Mouse (Mus musculus): ENCODE data around the gene Kif1b. TPM values are rescaled to one million over a fixed set of nuclear protein-coding genes. Genes with fewer than 3 reads are reported as not detected.

Gene Kif1b
- polyA plus RNA-seq, 1 experiment from 2014 or later: 35.6 TPM

GRCm38 (mm10) chr4:149201110-149201509 is 106.4 kb downstream of the Kif1b start:
- Histone ChIP-seq H3K4me2 (replicated peaks; ENCODE audit: low read depth, low read length) (no peak overlapping the region), H3K36me3 (ENCODE audit: insufficient read depth, low read length) (peaks cover 39% of the 10 kb centered on the region; the same call in 1 of the 2 replicates), H3K27ac (ENCODE audit: low read length) (no peak overlapping the region), H3K27me3 (replicated peaks; ENCODE audit: insufficient read depth, low read length) (no peaks in the 10 kb centered on the region), H3K4me1 (ENCODE audit: insufficient read depth, low read depth, low read length) (no peaks in the 10 kb centered on the region), H3K4me3 (ENCODE audit: low read depth, low read length) (no peak overlapping the region), H3K9ac (replicated peaks; ENCODE audit: low read depth) (no peak overlapping the region), H3K9me3 (ENCODE audit: low read length) (no peaks in the 10 kb centered on the region)
- no peak for TF ChIP-seq EP300 (IDR thresholded peaks at IDR 0.05)
- TF ChIP-seq CTCF (IDR thresholded peaks at IDR 0.05): no peak
- ATAC-seq (no peak), DNase-seq (ENCODE audit: low spot score) (no peak)
- 95% methylated on average over 4 of the region's 4 CpGs for WGBS

DNA sequence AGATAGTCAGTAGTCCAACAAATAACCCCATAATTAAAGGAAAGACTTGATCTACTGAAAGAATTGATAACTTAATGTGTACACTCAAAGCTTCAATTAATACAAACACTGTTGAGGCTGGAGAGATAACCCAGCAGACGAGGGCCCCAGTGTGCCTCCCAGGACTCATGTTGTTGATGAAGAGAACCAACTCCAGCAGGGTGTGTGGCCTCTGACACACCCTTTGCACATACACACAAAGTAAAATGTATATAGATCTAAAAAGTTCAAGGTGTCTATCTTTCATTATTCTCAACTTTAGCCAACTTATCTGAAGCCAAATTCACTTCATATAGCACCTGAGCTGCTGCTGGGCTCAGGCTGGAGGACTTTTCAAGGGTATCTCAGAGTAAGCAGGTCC is 110.3 kb downstream of the Kif1b start:
- Histone ChIP-seq H3K36me3 (ENCODE audit: insufficient read depth, low read length) (peaks cover 32% of the 10 kb centered on the region; the same call in 1 of the 2 replicates), H3K4me3 (ENCODE audit: low read depth, low read length) (no peak overlapping the region), H3K27me3 (replicated peaks; ENCODE audit: insufficient read depth, low read length) (no peaks in the 10 kb centered on the region), H3K4me2 (replicated peaks; ENCODE audit: low read depth, low read length) (no peak overlapping the region), H3K9me3 (ENCODE audit: low read length) (no peaks in the 10 kb centered on the region), H3K27ac (ENCODE audit: low read length) (no peak overlapping the region), H3K9ac (replicated peaks; ENCODE audit: low read depth) (no peak overlapping the region), H3K4me1 (ENCODE audit: insufficient read depth, low read depth, low read length) (no peaks in the 10 kb centered on the region)
- DNase-seq (ENCODE audit: low spot score): no peak
- WGBS: 66% methylated on average over 1 of the region's 1 CpGs
- ATAC-seq: no peak
- TF ChIP-seq EP300 (IDR thresholded peaks at IDR 0.05) (no peak), CTCF (IDR thresholded peaks at IDR 0.05) (no peak)

DNA sequence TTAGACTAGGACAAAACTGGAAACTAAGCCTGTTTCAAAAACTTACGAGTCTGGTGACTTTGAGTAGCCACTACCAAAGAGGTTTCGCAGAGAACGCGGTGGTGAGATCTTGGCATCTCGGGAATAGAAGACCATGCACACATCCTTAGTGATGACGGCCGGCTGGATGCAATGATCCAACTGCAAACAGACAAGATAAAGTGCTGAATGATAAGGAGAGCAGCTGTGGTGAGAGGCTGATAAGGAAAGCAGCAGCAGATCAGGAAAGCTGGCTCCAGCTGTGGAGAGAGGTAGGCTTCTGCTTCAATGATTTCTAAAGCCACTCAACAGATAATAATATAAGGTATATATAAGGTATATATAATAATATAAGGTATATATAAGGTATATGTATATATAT is 116.4 kb downstream of the Kif1b start:
- no peak for DNase-seq (ENCODE audit: low spot score)
- H3K27ac ChIP-seq (ENCODE audit: low read length): no peak overlapping the region
- no peaks in the 10 kb centered on the region for H3K27me3 ChIP-seq (replicated peaks; ENCODE audit: insufficient read depth, low read length)
- H3K4me2 ChIP-seq (replicated peaks; ENCODE audit: low read depth, low read length): no peak overlapping the region
- TF ChIP-seq EP300 (IDR thresholded peaks at IDR 0.05) (no peak), CTCF (IDR thresholded peaks at IDR 0.05) (no peak)
- ATAC-seq: no peak
- no peaks in the 10 kb centered on the region for H3K4me1 ChIP-seq (ENCODE audit: insufficient read depth, low read depth, low read length)
- no peaks in the 10 kb centered on the region for H3K9me3 ChIP-seq (ENCODE audit: low read length)
- peaks cover 33% of the 10 kb centered on the region for H3K36me3 ChIP-seq (ENCODE audit: insufficient read depth, low read length)
- no peak overlapping the region for H3K9ac ChIP-seq (replicated peaks; ENCODE audit: low read depth)
- no peak overlapping the region for H3K4me3 ChIP-seq (ENCODE audit: low read depth, low read length)
- 56% methylated on average over 7 of the region's 7 CpGs for WGBS

GRCm38 (mm10) chr4:149188563-149188962 is 118.9 kb downstream of the Kif1b start:
- Histone ChIP-seq H3K4me2 (replicated peaks; ENCODE audit: low read depth, low read length) (no peak overlapping the region), H3K4me1 (ENCODE audit: insufficient read depth, low read depth, low read length) (no peaks in the 10 kb centered on the region), H3K27me3 (replicated peaks; ENCODE audit: insufficient read depth, low read length) (no peaks in the 10 kb centered on the region), H3K9me3 (ENCODE audit: low read length) (no peaks in the 10 kb centered on the region), H3K4me3 (ENCODE audit: low read depth, low read length) (no peak overlapping the region), H3K36me3 (ENCODE audit: insufficient read depth, low read length) (peaks cover 42% of the 10 kb centered on the region), H3K9ac (replicated peaks; ENCODE audit: low read depth) (no peak overlapping the region), H3K27ac (ENCODE audit: low read length) (no peak overlapping the region)
- TF ChIP-seq CTCF (IDR thresholded peaks at IDR 0.05): no peak
- no peak for TF ChIP-seq EP300 (IDR thresholded peaks at IDR 0.05)
- no peak for ATAC-seq
- no peak for DNase-seq (ENCODE audit: low spot score)
- 84% methylated on average over 1 of the region's 2 CpGs for WGBS

DNA sequence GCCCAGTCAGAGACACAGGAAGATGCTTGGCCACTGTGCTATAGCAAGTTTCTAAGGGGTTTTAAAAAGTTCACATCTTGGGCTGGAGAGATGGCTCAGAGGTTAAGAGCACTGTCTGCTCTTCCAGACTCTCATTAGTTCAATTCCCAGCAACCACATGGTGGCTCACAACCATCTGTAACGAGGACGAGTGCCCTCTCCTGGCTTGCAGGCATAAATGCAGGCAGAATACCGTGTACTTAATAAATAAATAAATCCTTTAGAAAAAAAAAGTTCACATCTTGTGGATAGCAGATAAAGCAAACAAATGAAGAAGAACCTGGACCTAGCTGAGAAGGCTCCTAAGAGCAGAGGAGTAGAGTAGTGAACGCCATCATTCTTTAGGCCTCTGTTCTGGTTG is 124.7 kb downstream of the Kif1b start:
- WGBS: 62% methylated on average over 4 of the region's 4 CpGs

DNA sequence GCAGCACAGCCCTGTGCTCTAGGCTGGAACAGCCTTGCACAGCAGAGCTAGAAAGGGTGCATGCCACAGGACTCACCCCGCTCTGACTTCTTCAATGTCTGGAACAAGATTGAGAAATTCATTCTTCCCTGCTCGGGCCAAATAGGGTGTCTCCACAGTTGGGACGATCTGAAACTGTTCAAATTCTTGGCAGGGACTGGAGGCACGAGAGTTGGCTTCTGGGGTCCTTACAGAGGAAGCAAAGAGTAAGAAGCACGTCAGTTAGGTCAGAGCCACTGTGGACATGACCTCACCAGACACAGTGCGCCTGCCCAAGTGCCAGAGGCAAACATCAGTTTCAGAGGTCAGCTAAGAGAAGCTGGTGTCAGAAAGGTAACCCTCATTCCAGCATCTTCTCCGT is 125.3 kb downstream of the Kif1b start:
- H3K4me3 ChIP-seq (ENCODE audit: low read depth, low read length): no peak overlapping the region
- no peak overlapping the region for H3K9ac ChIP-seq (replicated peaks; ENCODE audit: low read depth)
- no peak overlapping the region for H3K4me2 ChIP-seq (replicated peaks; ENCODE audit: low read depth, low read length)
- no peaks in the 10 kb centered on the region for H3K9me3 ChIP-seq (ENCODE audit: low read length)
- 0 out of 2 replicates have a peak, but pooled peaks cover 3% of the 10 kb centered on the region for H3K4me1 ChIP-seq (ENCODE audit: insufficient read depth, low read depth, low read length)
- WGBS: 54% methylated on average over 7 of the region's 7 CpGs
- no peaks in the 10 kb centered on the region for H3K27me3 ChIP-seq (replicated peaks; ENCODE audit: insufficient read depth, low read length)
- H3K27ac ChIP-seq (ENCODE audit: low read length): peak overlapping the region; percentile 66; the same call in 1 of the 2 replicates
- ATAC-seq: peak; percentile 76
- DNase-seq (ENCODE audit: low spot score): peak; percentile 92
- H3K36me3 ChIP-seq (ENCODE audit: insufficient read depth, low read length): peaks cover 32% of the 10 kb centered on the region
- TF ChIP-seq EP300 (IDR thresholded peaks at IDR 0.05) (0 out of 2 replicates have a peak, but pooled peaks have one; percentile 37), CTCF (IDR thresholded peaks at IDR 0.05) (no peak)

More for the DNA sequence above, 124.7 kb downstream of the Kif1b start:
- peak; percentile 30 for DNase-seq (ENCODE audit: low spot score)
- Histone ChIP-seq H3K36me3 (ENCODE audit: insufficient read depth, low read length) (peaks cover 33% of the 10 kb centered on the region), H3K4me3 (ENCODE audit: low read depth, low read length) (no peak overlapping the region), H3K9ac (replicated peaks; ENCODE audit: low read depth) (no peak overlapping the region), H3K9me3 (ENCODE audit: low read length) (no peaks in the 10 kb centered on the region), H3K27me3 (replicated peaks; ENCODE audit: insufficient read depth, low read length) (no peaks in the 10 kb centered on the region), H3K27ac (ENCODE audit: low read length) (peak overlapping the region; percentile 66), H3K4me1 (ENCODE audit: insufficient read depth, low read depth, low read length) (0 out of 2 replicates have a peak, but pooled peaks cover 3% of the 10 kb centered on the region), H3K4me2 (replicated peaks; ENCODE audit: low read depth, low read length) (no peak overlapping the region)
- TF ChIP-seq EP300 (IDR thresholded peaks at IDR 0.05) (no peak), CTCF (IDR thresholded peaks at IDR 0.05) (peak; percentile 63)
- no peak for ATAC-seq

GRCm38 (mm10) chr4:149179573-149179972 is 127.9 kb downstream of the Kif1b start:
- peak overlapping the region; percentile 85 for H3K27ac ChIP-seq (ENCODE audit: low read length)
- DNase-seq (ENCODE audit: low spot score) (peak; percentile 93), ATAC-seq (peak; percentile 81)
- H3K9ac ChIP-seq (replicated peaks; ENCODE audit: low read depth): no peak overlapping the region
- H3K9me3 ChIP-seq (ENCODE audit: low read length): no peaks in the 10 kb centered on the region
- TF ChIP-seq EP300 (IDR thresholded peaks at IDR 0.05) (no peak), CTCF (IDR thresholded peaks at IDR 0.05) (peak; percentile 51)
- 0 out of 2 replicates have a peak, but pooled peaks cover 3% of the 10 kb centered on the region for H3K4me1 ChIP-seq (ENCODE audit: insufficient read depth, low read depth, low read length)
- H3K4me3 ChIP-seq (ENCODE audit: low read depth, low read length): no peak overlapping the region
- no peaks in the 10 kb centered on the region for H3K27me3 ChIP-seq (replicated peaks; ENCODE audit: insufficient read depth, low read length)
- 37% methylated on average over 4 of the region's 4 CpGs for WGBS
- H3K36me3 ChIP-seq (ENCODE audit: insufficient read depth, low read length): peaks cover 23% of the 10 kb centered on the region
- H3K4me2 ChIP-seq (replicated peaks; ENCODE audit: low read depth, low read length): no peak overlapping the region
